Comparison of ENCODE assay signal across 9 mouse cellular contexts in the genomic region with DNA sequence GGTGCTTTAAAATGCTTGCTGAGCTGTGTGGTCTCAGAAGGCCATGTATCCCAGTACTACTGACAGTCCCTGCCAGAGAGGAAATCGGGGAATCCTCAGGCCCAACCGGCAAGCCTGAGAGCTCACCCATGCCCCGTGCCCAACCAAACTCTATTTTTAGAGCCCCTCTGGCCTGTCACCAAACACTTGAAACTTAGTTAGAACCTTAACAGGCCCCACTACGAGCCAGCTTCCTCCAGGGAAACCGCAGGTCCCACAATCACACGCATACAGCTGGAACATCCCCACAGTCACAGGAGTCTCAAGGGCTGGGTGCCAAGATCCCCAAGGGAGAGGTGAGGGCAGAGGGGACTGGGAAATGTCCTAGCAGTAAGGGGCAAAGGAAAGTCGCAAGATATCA. TPM values are rescaled to one million over a fixed set of nuclear protein-coding genes. Genes with fewer than 3 reads are reported as not detected.
DNase-seq lines count a peak whose midpoint lies in the region; ATAC-seq lines count a peak whose summit lies in the region.
"Had no signal": no experiment of that assay in that cellular context is flagged by ENCODE, and none has a peak within 500 bp of the region (broad histone marks: within the 10 kb centered on the region; RNA-seq: fewer than 3 reads in every experiment).

No protein-coding gene starts in this region.

- DNase-seq in kidney, postnatal 10 days: peak; percentile 43
- DNase-seq in kidney, adult 9 months: no peak
- DNase-seq in lung, postnatal 10 days: peak; percentile 45
- DNase-seq in spleen, postnatal 14 days (ENCODE audit: low spot score in 2 of 2): no peak

- H3K4me2 ChIP-seq in heart, embryonic 13.5 days: peak overlapping the region; percentile 46
- H3K4me2 ChIP-seq in forebrain, embryonic 16.5 days (ENCODE audit: low read length): no peak overlapping the region
- H3K4me2 ChIP-seq: forebrain, embryonic 13.5 days had no signal

- H3K4me1 ChIP-seq in brown adipose tissue, adult 24 weeks (ENCODE audit: control insufficient read depth, insufficient read depth, insufficient read length, low read length): peaks cover 20% of the 10 kb centered on the region
- peaks cover 45% of the 10 kb centered on the region for H3K4me1 ChIP-seq in heart, embryonic 13.5 days
- H3K4me1 ChIP-seq in forebrain, embryonic 16.5 days (replicated peaks; ENCODE audit: control insufficient read depth, insufficient read depth, low read length): peaks cover 7% of the 10 kb centered on the region; the same call in 1 of the 2 replicates

- no peaks in the 10 kb centered on the region for H3K9me3 ChIP-seq in heart, embryonic 13.5 days
- H3K9me3 ChIP-seq in forebrain, embryonic 16.5 days (ENCODE audit: control insufficient read depth, low read length): no peaks in the 10 kb centered on the region
- H3K9me3 ChIP-seq: forebrain, embryonic 13.5 days had no signal

- ATAC-seq in heart, embryonic 13.5 days (ENCODE audit: extremely low read depth, insufficient number of reproducible peaks, low FRiP score, low TSS enrichment): 0 out of 2 replicates have a peak, but pooled peaks have one; percentile 17
- no peak for ATAC-seq in forebrain, embryonic 16.5 days
- ATAC-seq in monocyte, adult 5-6 weeks (replicated peaks; ENCODE audit: insufficient number of reproducible peaks, low FRiP score, low TSS enrichment, poor library complexity, severe bottlenecking): no peak
- ATAC-seq: forebrain, embryonic 13.5 days had no signal

- H3K27me3 ChIP-seq in heart, embryonic 13.5 days (replicated peaks): peaks cover 28% of the 10 kb centered on the region
- no peaks in the 10 kb centered on the region for H3K27me3 ChIP-seq in forebrain, embryonic 16.5 days (replicated peaks; ENCODE audit: control insufficient read depth, insufficient read depth, low read length)

- peak overlapping the region; percentile 42 for H3K4me3 ChIP-seq in brown adipose tissue, adult 24 weeks (ENCODE audit: insufficient read depth, low read depth, low read length)
- H3K4me3 ChIP-seq in heart, embryonic 13.5 days: no peak overlapping the region
- H3K4me3 ChIP-seq in forebrain, embryonic 16.5 days (replicated peaks; ENCODE audit: low read length): no peak overlapping the region
- H3K4me3 ChIP-seq: forebrain, embryonic 13.5 days had no signal

- peak overlapping the region; percentile 89 for H3K27ac ChIP-seq in brown adipose tissue, adult 24 weeks (replicated peaks; ENCODE audit: low read depth, low read length)
- peak overlapping the region; percentile 75 for H3K27ac ChIP-seq in heart, embryonic 13.5 days (replicated peaks)
- no peak overlapping the region for H3K27ac ChIP-seq in forebrain, embryonic 16.5 days (ENCODE audit: low read length)
- H3K27ac ChIP-seq: forebrain, embryonic 13.5 days had no signal

- 17% methylated on average over 7 of the region's 7 CpGs for WGBS in heart, embryonic 13.5 days
- WGBS in forebrain, embryonic 16.5 days: 85% methylated on average over 7 of the region's 7 CpGs

- H3K36me3 ChIP-seq in heart, embryonic 13.5 days: no peaks in the 10 kb centered on the region
- no peaks in the 10 kb centered on the region for H3K36me3 ChIP-seq in forebrain, embryonic 16.5 days (ENCODE audit: control insufficient read depth, insufficient read depth)

- peak overlapping the region; percentile 62 for H3K9ac ChIP-seq in heart, embryonic 13.5 days
- no peak overlapping the region for H3K9ac ChIP-seq in forebrain, embryonic 16.5 days (replicated peaks; ENCODE audit: low read depth, low read length)
- H3K9ac ChIP-seq: forebrain, embryonic 13.5 days had no signal

RNA-seq across cellular contexts. Expression of gene Pdgfb, which starts 8.6 kb away (rescaled TPM):
- 9.8 and 13.0 TPM in 2 replicates for polyA plus RNA-seq in brown adipose tissue, adult 24 weeks (2012; ENCODE audit: insufficient read depth, insufficient read length, missing spikeins)
- polyA plus RNA-seq in heart, embryonic 13.5 days (2015; fragmentation: Nextera tagmentation; extraction: Ambion mirVana): 2.2 and 2.6 TPM in 2 replicates
- 3.4 and 3.6 TPM in 2 replicates for polyA plus RNA-seq in forebrain, embryonic 16.5 days (2015; fragmentation: Nextera tagmentation; extraction: Ambion mirVana)
- 14.3 to 55.2 TPM (median 25.5 TPM) in 3 replicates for total RNA-seq in monocyte, adult 5-6 weeks (2017)

RNA-seq across cellular contexts. Expression of gene Cbx7, which starts 35.2 kb away (rescaled TPM):
- polyA plus RNA-seq in brown adipose tissue, adult 24 weeks (2012; ENCODE audit: insufficient read depth, insufficient read length, missing spikeins): 6.8 and 7.1 TPM in 2 replicates
- 1.5 TPM in 2 replicates for polyA plus RNA-seq in heart, embryonic 13.5 days (2015; fragmentation: Nextera tagmentation; extraction: Ambion mirVana)
- polyA plus RNA-seq in forebrain, embryonic 16.5 days (2015; fragmentation: Nextera tagmentation; extraction: Ambion mirVana): 3.0 and 4.0 TPM in 2 replicates
- 17.8 to 33.8 TPM (median 17.9 TPM) in 3 replicates for total RNA-seq in monocyte, adult 5-6 weeks (2017)

Comparison
In these comparisons a context has a peak if more than half of its experiments do, and no peak if none do; other contexts are left out.
1. DNase-seq: peak in kidney, postnatal 10 days (single experiment) and lung, postnatal 10 days (single experiment); none in kidney, adult 9 months (single experiment) and spleen, postnatal 14 days (0 of 2).